Mouse (Mus musculus): ENCODE data around the gene Enc1.

DNA sequence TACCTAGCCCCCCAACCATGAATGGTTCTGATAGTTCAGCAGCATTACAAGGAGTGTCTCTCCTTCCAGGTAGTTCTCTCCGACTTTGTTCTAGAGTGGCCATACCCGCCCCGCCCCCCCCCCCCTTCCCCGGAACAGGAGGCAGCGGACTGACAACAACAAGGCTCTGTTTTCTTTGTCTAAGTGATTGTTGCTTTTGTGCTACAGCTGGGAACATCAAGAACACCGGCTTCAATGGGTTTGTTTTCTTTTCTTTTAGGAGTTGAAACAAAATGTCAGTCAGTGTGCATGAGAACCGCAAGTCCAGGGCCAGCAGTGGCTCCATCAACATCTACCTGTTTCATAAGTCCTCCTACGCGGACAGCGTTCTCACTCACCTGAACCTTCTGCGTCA lies 3.8 kb downstream of the Enc1 start:
- TF ChIP-seq CTCF (IDR thresholded peaks at IDR 0.05) (no peak), EP300 (IDR thresholded peaks at IDR 0.05; ENCODE audit: insufficient read depth, low read depth, low read length) (no peak)

All from heart, adult 2 months (tissue).